12 mouse cellular contexts compared by ENCODE assay signal in the genomic region with DNA sequence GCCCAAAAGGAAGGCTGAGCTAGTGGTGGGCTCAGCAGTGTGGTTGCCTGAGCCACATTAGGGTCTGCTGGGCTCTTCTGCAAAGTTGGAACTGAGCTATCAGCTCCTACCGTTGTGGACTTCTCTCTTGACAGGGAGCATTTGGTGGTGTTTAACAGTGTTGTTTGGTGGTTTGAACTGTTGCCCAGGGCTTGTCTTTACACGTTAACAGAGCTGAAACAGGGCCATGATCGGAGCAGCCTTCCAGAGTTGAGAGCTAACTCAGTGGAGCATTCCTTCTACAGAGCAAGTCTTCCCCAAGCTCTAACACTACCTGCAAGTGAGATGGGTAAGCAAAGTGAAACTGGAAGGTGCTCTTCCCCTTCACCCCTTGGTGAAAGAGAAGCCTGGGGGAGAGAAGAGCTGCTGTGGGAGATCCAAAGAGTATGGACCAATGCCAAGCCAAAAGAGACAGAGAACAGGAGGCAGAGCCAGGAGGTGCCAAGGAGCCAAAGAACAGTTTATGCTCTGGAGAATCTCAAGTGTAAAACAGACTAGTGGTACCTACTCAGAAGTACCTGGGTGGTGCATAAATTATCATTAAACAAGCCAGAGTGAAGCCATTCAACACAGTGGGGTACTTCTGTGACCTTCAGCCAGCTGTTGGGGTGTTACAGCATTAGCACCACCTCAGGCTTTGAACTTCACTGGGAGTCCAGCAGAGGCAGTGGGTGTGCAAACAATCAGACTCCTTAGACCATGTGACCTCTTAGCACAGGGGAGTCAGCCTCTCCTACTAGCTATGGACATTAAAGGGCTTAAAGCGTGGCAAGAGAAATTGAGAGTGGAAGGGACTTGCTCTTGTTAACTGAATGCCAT.
A peak's percentile ranks its signal among the peaks of the same experiment; 100 is the strongest.
DNase-seq lines count a peak whose midpoint lies in the region; ATAC-seq and TF ChIP-seq lines count a peak whose summit lies in the region.
"Had no signal": no experiment of that assay in that cellular context is flagged by ENCODE, and none has a peak within 500 bp of the region (broad histone marks: within the 10 kb centered on the region; RNA-seq: fewer than 3 reads in every experiment).

No protein-coding gene starts in this region.

- H3K4me3 ChIP-seq in heart, embryonic 12.5 days: no peak overlapping the region
- no peak overlapping the region for H3K4me3 ChIP-seq in midbrain, postnatal 0 days (ENCODE audit: low read depth, low read length)
- H3K4me3 ChIP-seq in midbrain, embryonic 15.5 days: no peak overlapping the region

- no peaks in the 10 kb centered on the region for H3K4me1 ChIP-seq in heart, embryonic 12.5 days (replicated peaks)
- no peaks in the 10 kb centered on the region for H3K4me1 ChIP-seq in midbrain, postnatal 0 days (ENCODE audit: insufficient read depth, low read length)
- H3K4me1 ChIP-seq in midbrain, embryonic 15.5 days: 0 out of 2 replicates have a peak, but pooled peaks cover 3% of the 10 kb centered on the region

- no peak overlapping the region for H3K27ac ChIP-seq in heart, embryonic 12.5 days (ENCODE audit: poor library complexity, severe bottlenecking)
- no peak overlapping the region for H3K27ac ChIP-seq in midbrain, postnatal 0 days (ENCODE audit: low read depth, low read length)
- H3K27ac ChIP-seq in midbrain, embryonic 15.5 days: no peak overlapping the region

- ATAC-seq in heart, embryonic 12.5 days (ENCODE audit: insufficient number of reproducible peaks, low FRiP score): no peak
- ATAC-seq in midbrain, postnatal 0 days (ENCODE audit: low FRiP score): no peak
- no peak for ATAC-seq in midbrain, embryonic 15.5 days (replicated peaks)
- no peak for ATAC-seq in erythroblast, adult 5-6 weeks (replicated peaks; ENCODE audit: low FRiP score, poor library complexity, severe bottlenecking)

- TF ChIP-seq CTCF in midbrain, postnatal 0 days (IDR thresholded peaks at IDR 0.05): no peak

- H3K36me3 ChIP-seq in heart, embryonic 12.5 days: no peaks in the 10 kb centered on the region
- peaks cover 3% of the 10 kb centered on the region; the same call in 1 of the 2 replicates for H3K36me3 ChIP-seq in midbrain, postnatal 0 days (ENCODE audit: insufficient read depth, low read length)
- no peaks in the 10 kb centered on the region for H3K36me3 ChIP-seq in midbrain, embryonic 15.5 days (replicated peaks)

- no peak overlapping the region for H3K9ac ChIP-seq in heart, embryonic 12.5 days
- H3K9ac ChIP-seq in midbrain, postnatal 0 days (replicated peaks; ENCODE audit: low read length, poor library complexity, severe bottlenecking): no peak overlapping the region
- no peak overlapping the region for H3K9ac ChIP-seq in midbrain, embryonic 15.5 days

- no peak overlapping the region for H3K4me2 ChIP-seq in heart, embryonic 12.5 days
- H3K4me2 ChIP-seq in midbrain, postnatal 0 days (ENCODE audit: low read depth, low read length, poor library complexity, severe bottlenecking): no peak overlapping the region
- no peak overlapping the region for H3K4me2 ChIP-seq in midbrain, embryonic 15.5 days

- H3K9me3 ChIP-seq in heart, embryonic 12.5 days (replicated peaks): no peaks in the 10 kb centered on the region
- no peaks in the 10 kb centered on the region for H3K9me3 ChIP-seq in midbrain, postnatal 0 days (ENCODE audit: low read length)
- H3K9me3 ChIP-seq in midbrain, embryonic 15.5 days: no peaks in the 10 kb centered on the region

- 63% methylated on average over 4 of the region's 4 CpGs for WGBS in heart, embryonic 12.5 days
- 78% methylated on average over 4 of the region's 4 CpGs for WGBS in midbrain, postnatal 0 days
- WGBS in midbrain, embryonic 15.5 days: 76% methylated on average over 4 of the region's 4 CpGs

- H3K27me3 ChIP-seq in heart, embryonic 12.5 days (replicated peaks): no peaks in the 10 kb centered on the region
- H3K27me3 ChIP-seq in midbrain, postnatal 0 days (ENCODE audit: insufficient read depth, low read length): no peaks in the 10 kb centered on the region
- no peaks in the 10 kb centered on the region for H3K27me3 ChIP-seq in midbrain, embryonic 15.5 days (replicated peaks)
- H3K27me3 ChIP-seq: CH12.LX had no signal

- DNase-seq in heart, adult 18-20 months: peak; percentile 11 to 21
- peak; percentile 19 for DNase-seq in midbrain, postnatal 0 days (ENCODE audit: low spot score)
- DNase-seq in kidney, adult 8-10 months: peak; percentile 10 to 55
- no peak for DNase-seq in adrenal gland, adult 18-20 months (ENCODE audit: low spot score in 2 of 2)
- DNase-seq in thymus, postnatal 14 days: no peak
- DNase-seq: adrenal gland, postnatal 14 days; cerebellum, postnatal 25 days; thymus, adult 2 months had no signal

Comparison
In these comparisons a context has a peak if more than half of its experiments do, and no peak if none do; other contexts are left out.
1. DNase-seq: peak in heart, adult 18-20 months (2 of 2), midbrain, postnatal 0 days (single experiment) and kidney, adult 8-10 months (2 of 2); none in adrenal gland, adult 18-20 months (0 of 2) and thymus, postnatal 14 days (single experiment).